Mouse (Mus musculus) NIH3T3 (cell line): Measurements from ENCODE around the gene Kidins220.

Source experiments
- DNase-seq: peaks from one replicate; pipeline ENCODE4 v3.0.0-alpha.2; 2012; ENCODE audit warnings: low read depth

Gene Kidins220

GRCm38 (mm10) chr12:25092751-25093211 is 118.1 kb downstream of the Kidins220 start:
- DNase-seq = peak; percentile 48

- peak; percentile 15 for DNase-seq
Observed at GRCm38 (mm10) chr12:25093241-25093774, 118.6 kb downstream of the Kidins220 start.

GRCm38 (mm10) chr12:25094621-25095521 is 120.1 kb downstream of the Kidins220 start:
- peak; percentile 62 for DNase-seq

GRCm38 (mm10) chr12:25095538-25095937 is 120.8 kb downstream of the Kidins220 start:
- DNase-seq = no peak

GRCm38 (mm10) chr12:25095974-25096639 is 121.4 kb downstream of the Kidins220 start:
- peak; percentile 98 for DNase-seq

- DNase-seq = peak; percentile 27
Observed at GRCm38 (mm10) chr12:25096640-25097051, 121.9 kb downstream of the Kidins220 start.

- no peak for DNase-seq
Observed at GRCm38 (mm10) chr12:25097052-25097209, 122.2 kb downstream of the Kidins220 start, which contains the start of gene Id2. Gene Id2 (minus strand): TSS chr12:25097140.

- DNase-seq = peak; percentile 88
Observed at GRCm38 (mm10) chr12:25097210-25098160, 122.8 kb downstream of the Kidins220 start.

- no peak for DNase-seq
Observed at GRCm38 (mm10) chr12:25098161-25098550, 123.4 kb downstream of the Kidins220 start.

GRCm38 (mm10) chr12:25098561-25099312 is 124.0 kb downstream of the Kidins220 start:
- peak; percentile 98 for DNase-seq

GRCm38 (mm10) chr12:25099313-25099562 is 124.5 kb downstream of the Kidins220 start:
- DNase-seq = peak; percentile 80

GRCm38 (mm10) chr12:25099563-25100408 is 125.1 kb downstream of the Kidins220 start:
- DNase-seq = peak; percentile 63

- peak; percentile 89 for DNase-seq
Observed at GRCm38 (mm10) chr12:25100411-25101217, 125.9 kb downstream of the Kidins220 start.

GRCm38 (mm10) chr12:25101389-25101788 is 126.7 kb downstream of the Kidins220 start:
- DNase-seq = peak; percentile 36

GRCm38 (mm10) chr12:25103911-25104310 is 129.2 kb downstream of the Kidins220 start:
- DNase-seq = no peak

- peak; percentile 24 for DNase-seq
Observed at GRCm38 (mm10) chr12:25104541-25104940, 129.8 kb downstream of the Kidins220 start.

- no peak for DNase-seq
Observed at GRCm38 (mm10) chr12:25108865-25109264, 134.1 kb downstream of the Kidins220 start.

- DNase-seq = peak; percentile 68
Observed at GRCm38 (mm10) chr12:25109971-25110681, 135.4 kb downstream of the Kidins220 start.

GRCm38 (mm10) chr12:25110682-25111078 is 136.0 kb downstream of the Kidins220 start:
- DNase-seq = no peak
